Mouse (Mus musculus) spleen, adult 2 months (tissue): ENCODE data around the gene Dbi. TPM values are rescaled to one million over a fixed set of nuclear protein-coding genes. Genes with fewer than 3 reads are reported as not detected.
A peak's percentile ranks its signal among the peaks of the same experiment; 100 is the strongest.

ENCODE experiments used
- DNase-seq, 2 experiments: peaks; one replicate each; pipeline versions ENCODE4 v3.0.0 to v3.0.0-alpha.2; 2012 to 2021; ENCODE audit warnings: low spot score in 2 of 2, low read depth in 1 of 2
- H3K27ac ChIP-seq: fragments of 200-500 bp; 2 replicates; pipeline ENCODE4 v1.5.1; 2012; ENCODE audit warnings: low read length, inconsistent platforms; ENCODE audit not compliant: insufficient read depth
- H3K27me3 ChIP-seq: fragments of 200-500 bp; 2 replicates; pipeline ENCODE4 v1.6.1; 2012; ENCODE audit warnings: mild to moderate bottlenecking, moderate library complexity, low read length, inconsistent platforms; ENCODE audit not compliant: control insufficient read depth, insufficient read depth
- H3K36me3 ChIP-seq: fragments of 200-500 bp; 2 replicates; pipeline ENCODE4 v1.6.1; 2012; ENCODE audit warnings: mild to moderate bottlenecking, low read length, inconsistent platforms; ENCODE audit not compliant: control insufficient read depth, insufficient read depth
- H3K4me1 ChIP-seq: fragments of 200-500 bp; 2 replicates; pipeline ENCODE4 v1.6.1; 2011; ENCODE audit warnings: inconsistent platforms; ENCODE audit not compliant: control insufficient read depth, insufficient read depth, insufficient read length
- H3K4me3 ChIP-seq: fragments of 200-500 bp; 2 replicates; pipeline ENCODE4 v1.5.1; 2011; ENCODE audit warnings: mild to moderate bottlenecking, inconsistent platforms; ENCODE audit not compliant: insufficient read depth, insufficient read length; ENCODE audit errors: extremely low read depth
- CTCF ChIP-seq: fragments of 200-500 bp; IDR thresholded peaks from 2 replicates; pipeline ENCODE4 v1.5.1; 2011; ENCODE audit warnings: mild to moderate bottlenecking, inconsistent platforms; ENCODE audit not compliant: insufficient read depth, insufficient read length, insufficient replicate concordance; ENCODE audit errors: extremely low read depth
- POLR2A ChIP-seq: fragments of 200-500 bp; IDR thresholded peaks from 2 replicates; pipeline ENCODE4 v1.6.1; 2011; ENCODE audit warnings: low read depth, low read length, inconsistent platforms
- WGBS: fragments of 180-500 bp; shearing (Covaris S2); methylation state at CpG from one replicate; pipeline ENCODE4 v1.1.7; 2018; 5-methylcytosine and 5-hydroxymethylcytosine counted together
- polyA plus RNA-seq: library from polyadenylated mRNA; depleted of rRNA; stranded (reverse); fragments of >200 nt; gene quantifications from 2 replicates; pipeline ENCODE4 v1.2.3, GENCODE M21; 2012; rRNA removed

The Dbi gene
- 37.2 and 53.9 TPM in 2 replicates for polyA plus RNA-seq

- Histone ChIP-seq H3K36me3 (no peaks in the 10 kb centered on the region), H3K27me3 (no peaks in the 10 kb centered on the region)
These were observed at the start of gene Dbi, which contains the start of gene 3110009E18Rik for GRCm38 (mm10) chr1:120120969-120121811. Gene Dbi, minus strand, starts transcription at chr1:120121078. Gene 3110009E18Rik, plus strand, starts transcription at chr1:120121187.

GRCm38 (mm10) chr1:120170307-120170706, 49.4 kb upstream of the Dbi start:
- TF ChIP-seq CTCF = no peak
- no peak for TF ChIP-seq POLR2A
- Histone ChIP-seq H3K4me1 (peaks cover 8% of the 10 kb centered on the region; the same call in 1 of the 2 replicates), H3K27ac (no peak overlapping the region), H3K36me3 (no peaks in the 10 kb centered on the region; the same call in 1 of the 2 replicates), H3K27me3 (no peaks in the 10 kb centered on the region), H3K4me3 (no peak overlapping the region)
- no peak for DNase-seq
- WGBS = 80% methylated on average over 7 of the region's 7 CpGs

More at GRCm38 (mm10) chr1:120120969-120121811, at the start of gene Dbi, which contains the start of gene 3110009E18Rik:
- Histone ChIP-seq H3K27ac (peak within 1 kb of the TSS; percentile 87), H3K4me1 (peaks cover 8% of the 10 kb centered on the region; the same call in 1 of the 2 replicates), H3K4me3 (peak within 1 kb of the TSS; percentile 87)
- DNase-seq = peak; percentile 88 to 97
- TF ChIP-seq CTCF (no peak), POLR2A (peak; percentile 34)
- under 1% methylated on average over 52 of the region's 52 CpGs for WGBS

GRCm38 (mm10) chr1:120168674-120169073, 47.8 kb upstream of the Dbi start:
- TF ChIP-seq CTCF (no peak), POLR2A (no peak)
- 67% methylated on average over 7 of the region's 7 CpGs for WGBS

GRCm38 (mm10) chr1:120168016-120168415, 47.1 kb upstream of the Dbi start:
- no peak overlapping the region for H3K4me3 ChIP-seq
- H3K27me3 ChIP-seq = no peaks in the 10 kb centered on the region
- WGBS = 90% methylated on average over 4 of the region's 4 CpGs
- no peak overlapping the region for H3K27ac ChIP-seq
- TF ChIP-seq POLR2A = no peak
- no peak for TF ChIP-seq CTCF
- H3K4me1 ChIP-seq = no peaks in the 10 kb centered on the region
- no peak for DNase-seq
- no peaks in the 10 kb centered on the region; the same call in 1 of the 2 replicates for H3K36me3 ChIP-seq

More at GRCm38 (mm10) chr1:120168674-120169073, 47.8 kb upstream of the Dbi start:
- H3K4me1 ChIP-seq = no peaks in the 10 kb centered on the region
- DNase-seq = no peak
- H3K4me3 ChIP-seq = no peak overlapping the region
- no peak overlapping the region for H3K27ac ChIP-seq
- H3K36me3 ChIP-seq = no peaks in the 10 kb centered on the region; the same call in 1 of the 2 replicates
- H3K27me3 ChIP-seq = no peaks in the 10 kb centered on the region

GRCm38 (mm10) chr1:120162616-120163015, 41.7 kb upstream of the Dbi start:
- Histone ChIP-seq H3K27ac (peak overlapping the region; percentile 49; the same call in 1 of the 2 replicates), H3K4me1 (no peaks in the 10 kb centered on the region; the same call in 1 of the 2 replicates), H3K36me3 (no peaks in the 10 kb centered on the region; the same call in 1 of the 2 replicates), H3K27me3 (no peaks in the 10 kb centered on the region), H3K4me3 (no peak overlapping the region)
- TF ChIP-seq CTCF = no peak
- WGBS = 12% methylated on average over 1 of the region's 1 CpGs
- peak in 1 of 2 experiments; percentile 61 for DNase-seq

GRCm38 (mm10) chr1:120161502-120161901, 40.6 kb upstream of the Dbi start:
- WGBS = 95% methylated on average over 5 of the region's 5 CpGs
- H3K4me3 ChIP-seq = no peak overlapping the region
- DNase-seq = no peak
- H3K36me3 ChIP-seq = no peaks in the 10 kb centered on the region; the same call in 1 of the 2 replicates
- H3K27me3 ChIP-seq = no peaks in the 10 kb centered on the region
- TF ChIP-seq POLR2A = no peak
- TF ChIP-seq CTCF = no peak
- no peaks in the 10 kb centered on the region; the same call in 1 of the 2 replicates for H3K4me1 ChIP-seq
- H3K27ac ChIP-seq = no peak overlapping the region

GRCm38 (mm10) chr1:120158474-120159127, 37.7 kb upstream of the Dbi start:
- no peaks in the 10 kb centered on the region; the same call in 1 of the 2 replicates for H3K4me1 ChIP-seq
- 96% methylated on average over 9 of the region's 9 CpGs for whole genome bisulfite sequencing
- H3K27ac ChIP-seq = no peak overlapping the region
- H3K36me3 ChIP-seq = no peaks in the 10 kb centered on the region
- H3K27me3 ChIP-seq = no peaks in the 10 kb centered on the region
- no peak overlapping the region for H3K4me3 ChIP-seq
- TF ChIP-seq POLR2A = no peak
- TF ChIP-seq CTCF = no peak
- DNase-seq = no peak
